Mouse (Mus musculus): ENCODE measurements around the gene ccdc198. TPM values are rescaled to one million over a fixed set of nuclear protein-coding genes. Genes with fewer than 3 reads are reported as not detected.

ccdc198 gene
- polyA plus RNA-seq, 1 experiment = not detected

- no peak overlapping the region for H3K4me3 ChIP-seq (ENCODE audit: insufficient read depth, low read length)
- no peak overlapping the region for H3K27ac ChIP-seq (ENCODE audit: insufficient read depth, low read length)
- TF ChIP-seq CTCF (IDR thresholded peaks at IDR 0.05; ENCODE audit: borderline replicate concordance, insufficient read depth, low read length) (no peak), POLR2A (IDR thresholded peaks at IDR 0.05; ENCODE audit: low read depth, low read length) (no peak)
- H3K4me1 ChIP-seq (ENCODE audit: control insufficient read depth, insufficient read depth, low read length) = no peaks in the 10 kb centered on the region
These were observed 44.0 kb downstream of the ccdc198 start for GRCm38 (mm10) chr14:49201073-49201778.

GRCm38 (mm10) chr14:49197031-49197527, 48.2 kb downstream of the ccdc198 start:
- TF ChIP-seq CTCF (IDR thresholded peaks at IDR 0.05; ENCODE audit: borderline replicate concordance, insufficient read depth, low read length) (no peak), POLR2A (IDR thresholded peaks at IDR 0.05; ENCODE audit: low read depth, low read length) (no peak)
- Histone ChIP-seq H3K27ac (ENCODE audit: insufficient read depth, low read length) (no peak overlapping the region), H3K4me3 (ENCODE audit: insufficient read depth, low read length) (no peak overlapping the region), H3K4me1 (ENCODE audit: control insufficient read depth, insufficient read depth, low read length) (no peaks in the 10 kb centered on the region)

- Histone ChIP-seq H3K4me3 (ENCODE audit: insufficient read depth, low read length) (no peak overlapping the region), H3K27ac (ENCODE audit: insufficient read depth, low read length) (no peak overlapping the region), H3K4me1 (ENCODE audit: control insufficient read depth, insufficient read depth, low read length) (no peaks in the 10 kb centered on the region)
- no peak for TF ChIP-seq CTCF (IDR thresholded peaks at IDR 0.05; ENCODE audit: borderline replicate concordance, insufficient read depth, low read length)
- no peak for TF ChIP-seq POLR2A (IDR thresholded peaks at IDR 0.05; ENCODE audit: low read depth, low read length)
These were observed 59.0 kb downstream of the ccdc198 start for GRCm38 (mm10) chr14:49186270-49186669.

GRCm38 (mm10) chr14:49179736-49180135, 65.5 kb downstream of the ccdc198 start:
- TF ChIP-seq POLR2A (IDR thresholded peaks at IDR 0.05; ENCODE audit: low read depth, low read length) (no peak), CTCF (IDR thresholded peaks at IDR 0.05; ENCODE audit: borderline replicate concordance, insufficient read depth, low read length) (no peak)

GRCm38 (mm10) chr14:49173290-49174135, 71.8 kb downstream of the ccdc198 start:
- Histone ChIP-seq H3K4me3 (ENCODE audit: insufficient read depth, low read length) (peak overlapping the region; percentile 72), H3K4me1 (ENCODE audit: control insufficient read depth, insufficient read depth, low read length) (no peaks in the 10 kb centered on the region; the same call in none of the 2 replicates), H3K27ac (ENCODE audit: insufficient read depth, low read length) (no peak overlapping the region)
- TF ChIP-seq POLR2A (IDR thresholded peaks at IDR 0.05; ENCODE audit: low read depth, low read length) = no peak
- no peak for TF ChIP-seq CTCF (IDR thresholded peaks at IDR 0.05; ENCODE audit: borderline replicate concordance, insufficient read depth, low read length)

More at GRCm38 (mm10) chr14:49179736-49180135, 65.5 kb downstream of the ccdc198 start:
- no peak overlapping the region for H3K4me3 ChIP-seq (ENCODE audit: insufficient read depth, low read length)
- no peaks in the 10 kb centered on the region; the same call in 1 of the 2 replicates for H3K4me1 ChIP-seq (ENCODE audit: control insufficient read depth, insufficient read depth, low read length)
- H3K27ac ChIP-seq (ENCODE audit: insufficient read depth, low read length) = no peak overlapping the region

- no peaks in the 10 kb centered on the region; the same call in none of the 2 replicates for H3K4me1 ChIP-seq (ENCODE audit: control insufficient read depth, insufficient read depth, low read length)
- H3K4me3 ChIP-seq (ENCODE audit: insufficient read depth, low read length) = peak overlapping the region; percentile 72
- no peak overlapping the region for H3K27ac ChIP-seq (ENCODE audit: insufficient read depth, low read length)
- no peak for TF ChIP-seq POLR2A (IDR thresholded peaks at IDR 0.05; ENCODE audit: low read depth, low read length)
- no peak for TF ChIP-seq CTCF (IDR thresholded peaks at IDR 0.05; ENCODE audit: borderline replicate concordance, insufficient read depth, low read length)
These were observed 72.7 kb downstream of the ccdc198 start for GRCm38 (mm10) chr14:49172582-49172988.

GRCm38 (mm10) chr14:49171867-49172581, 73.2 kb downstream of the ccdc198 start, which contains the start of gene Naa30:
TSS of gene Naa30 (plus strand) at chr14:49172226.
- Histone ChIP-seq H3K4me3 (ENCODE audit: insufficient read depth, low read length) (peak within 1 kb of the TSS; percentile 72), H3K4me1 (ENCODE audit: control insufficient read depth, insufficient read depth, low read length) (no peaks in the 10 kb centered on the region; the same call in none of the 2 replicates), H3K27ac (ENCODE audit: insufficient read depth, low read length) (no peak within 1 kb of the TSS)
- TF ChIP-seq POLR2A (IDR thresholded peaks at IDR 0.05; ENCODE audit: low read depth, low read length) (peak; percentile 72), CTCF (IDR thresholded peaks at IDR 0.05; ENCODE audit: borderline replicate concordance, insufficient read depth, low read length) (no peak)

- Histone ChIP-seq H3K4me3 (ENCODE audit: insufficient read depth, low read length) (peak overlapping the region; percentile 46), H3K27ac (ENCODE audit: insufficient read depth, low read length) (no peak overlapping the region), H3K4me1 (ENCODE audit: control insufficient read depth, insufficient read depth, low read length) (no peaks in the 10 kb centered on the region; the same call in none of the 2 replicates)
- no peak for TF ChIP-seq CTCF (IDR thresholded peaks at IDR 0.05; ENCODE audit: borderline replicate concordance, insufficient read depth, low read length)
- TF ChIP-seq POLR2A (IDR thresholded peaks at IDR 0.05; ENCODE audit: low read depth, low read length) = no peak
These were observed 74.0 kb downstream of the ccdc198 start for GRCm38 (mm10) chr14:49171286-49171685.

Other genes starting within 250 kb of the ccdc198 start
- 17.2 and 18.6 TPM in 2 replicates for gene Ap5m1, start 179.4 kb downstream of the ccdc198 start, polyA plus RNA-seq (2011; ENCODE audit: insufficient read length, low read depth, missing spikeins)
- 99.4 and 103 TPM in 2 replicates for gene Exoc5, start 178.8 kb downstream of the ccdc198 start, polyA plus RNA-seq (2011; ENCODE audit: insufficient read length, low read depth, missing spikeins)
- 25.9 and 35.7 TPM in 2 replicates for gene Naa30, start 73.2 kb downstream of the ccdc198 start, polyA plus RNA-seq (2011; ENCODE audit: insufficient read length, low read depth, missing spikeins)